Mouse (Mus musculus) bone marrow macrophage, adult 2 months (primary cell): Measurements from ENCODE around the gene Ppp6r2. TPM values are rescaled to one million over a fixed set of nuclear protein-coding genes. Genes with fewer than 3 reads are reported as not detected.

ENCODE experiments used
- H3K27ac ChIP-seq: 2 replicates; pipeline ENCODE4 v1.5.1; 2012; ENCODE audit warnings: low read depth, low read length; ENCODE audit not compliant: insufficient read depth
- H3K4me1 ChIP-seq: 2 replicates; pipeline ENCODE4 v1.6.1; 2012; ENCODE audit warnings: low read length; ENCODE audit not compliant: control insufficient read depth, insufficient read depth
- H3K4me3 ChIP-seq: 2 replicates; pipeline ENCODE4 v1.5.1; 2012; ENCODE audit warnings: mild to moderate bottlenecking, low read length, moderate library complexity; ENCODE audit not compliant: insufficient read depth
- CTCF ChIP-seq: IDR thresholded peaks from 2 replicates; pipeline ENCODE4 v1.5.1; 2012; ENCODE audit warnings: low read depth, mild to moderate bottlenecking, low read length, moderate library complexity
- POLR2A ChIP-seq: IDR thresholded peaks from 2 replicates; pipeline ENCODE4 v1.6.1; 2012; ENCODE audit warnings: mild to moderate bottlenecking, low read depth, low read length, borderline replicate concordance
- polyA plus RNA-seq: library from polyadenylated mRNA; stranded (reverse); fragments of >200 nt; gene quantifications from 2 replicates; pipeline ENCODE4 v1.2.4, GENCODE M21; 2012; ENCODE audit not compliant: missing spikeins, insufficient read depth, insufficient read length

The Ppp6r2 gene
- polyA plus RNA-seq, 1 experiment, result 31.6 TPM

DNA sequence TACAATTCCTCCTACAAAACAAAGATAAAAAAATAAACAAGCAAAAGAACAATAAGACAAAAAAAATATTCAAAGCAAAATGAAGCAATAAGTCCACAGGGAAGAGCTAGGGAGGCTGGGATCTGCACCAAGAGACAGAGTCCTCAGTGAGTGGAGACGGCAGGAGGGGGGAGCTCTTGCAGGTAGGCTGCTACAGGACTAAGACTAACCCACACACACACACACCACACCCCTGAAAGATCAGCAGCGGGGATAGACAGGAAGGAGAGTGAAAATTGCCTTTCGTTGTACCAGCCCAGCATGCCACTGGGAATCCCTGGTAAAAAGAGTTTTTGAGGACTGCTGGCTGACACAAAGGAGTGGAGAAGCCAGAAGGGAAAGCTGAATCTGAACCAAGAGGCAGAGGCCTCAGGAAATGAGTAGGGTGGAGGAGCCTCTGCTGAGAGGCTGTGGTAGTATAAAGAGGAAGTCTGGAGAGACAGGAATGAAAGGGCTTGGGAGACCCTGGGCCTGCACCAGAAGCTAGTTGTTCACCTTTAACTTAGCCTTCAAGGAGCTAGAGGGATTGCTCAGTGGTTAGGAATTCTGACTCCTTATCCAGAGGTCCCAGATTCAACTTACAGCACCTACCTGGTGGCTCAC is 28.5 kb downstream of the Ppp6r2 start:
- Histone ChIP-seq H3K4me3 (0 out of 2 replicates have a peak overlapping the region, but pooled peaks have one; percentile 7), H3K27ac (peak overlapping the region; percentile 83), H3K4me1 (peaks cover 18% of the 10 kb centered on the region)
- TF ChIP-seq CTCF, result no peak
- no peak for TF ChIP-seq POLR2A

DNA sequence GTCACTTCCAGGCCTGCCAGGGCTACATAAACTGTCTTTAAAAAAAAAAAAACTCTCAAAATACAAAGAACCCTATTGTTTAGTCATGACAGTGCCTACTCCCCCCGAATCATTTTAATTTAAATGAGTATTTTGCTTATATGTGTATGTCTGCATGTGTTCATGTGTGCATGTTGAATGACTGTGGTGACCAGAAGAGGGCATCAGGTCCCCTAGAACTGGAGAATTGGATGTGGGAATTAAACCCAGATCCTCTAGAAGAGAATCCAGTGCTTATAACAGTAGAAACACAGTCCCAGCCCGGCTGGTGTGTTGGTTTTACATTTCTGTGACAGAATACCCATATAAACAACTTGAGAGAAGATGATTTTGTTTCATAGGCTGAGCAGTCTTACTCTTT is 29.7 kb downstream of the Ppp6r2 start:
- peaks cover 18% of the 10 kb centered on the region for H3K4me1 ChIP-seq
- no peak overlapping the region for H3K4me3 ChIP-seq
- no peak overlapping the region for H3K27ac ChIP-seq
- TF ChIP-seq POLR2A (no peak), CTCF (no peak)

DNA sequence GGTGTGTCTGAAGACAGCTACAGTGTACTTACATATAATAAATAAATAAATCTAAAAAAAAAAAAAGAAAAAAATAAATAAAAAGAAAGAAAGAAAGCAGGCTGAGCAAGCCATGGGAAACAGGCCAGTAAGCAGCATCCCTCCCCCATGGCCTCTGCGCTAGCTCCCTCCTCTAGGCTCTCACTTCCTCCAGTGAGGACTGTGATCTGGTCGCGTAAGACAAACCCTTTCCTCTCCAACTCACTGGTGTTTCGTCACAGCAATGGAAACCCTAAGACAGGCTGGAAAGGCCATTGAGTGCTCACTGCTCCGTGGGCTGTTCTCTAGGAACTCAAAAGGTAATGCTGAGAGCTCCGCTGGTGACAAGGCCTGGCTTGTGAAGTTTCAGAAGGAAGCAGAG is 37.7 kb downstream of the Ppp6r2 start:
- no peak overlapping the region for H3K27ac ChIP-seq
- peaks cover 8% of the 10 kb centered on the region for H3K4me1 ChIP-seq
- no peak overlapping the region for H3K4me3 ChIP-seq
- TF ChIP-seq CTCF, result no peak
- TF ChIP-seq POLR2A, result no peak

DNA sequence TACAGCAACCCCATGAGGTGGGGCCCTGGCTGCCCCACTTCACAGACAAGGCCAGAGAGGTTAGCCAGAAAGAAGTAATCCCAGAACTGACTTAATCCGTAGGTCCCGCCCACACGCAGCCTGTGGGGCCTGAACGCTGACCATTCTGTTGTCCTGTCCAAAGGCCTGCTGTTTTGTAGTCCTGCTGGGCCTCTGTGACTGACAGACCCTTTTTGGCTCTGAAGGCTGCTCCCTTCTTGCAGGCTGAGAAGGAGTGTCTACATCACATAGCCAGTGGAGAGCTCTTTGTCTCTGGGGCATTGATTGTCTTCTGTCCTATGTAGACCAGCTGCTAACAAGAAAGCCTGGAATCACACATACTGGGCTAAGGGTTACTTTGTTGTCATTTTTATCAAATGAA is 44.0 kb downstream of the Ppp6r2 start:
- Histone ChIP-seq H3K4me3 (no peak overlapping the region), H3K27ac (no peak overlapping the region), H3K4me1 (peaks cover 8% of the 10 kb centered on the region)
- TF ChIP-seq CTCF, result no peak
- no peak for TF ChIP-seq POLR2A

DNA sequence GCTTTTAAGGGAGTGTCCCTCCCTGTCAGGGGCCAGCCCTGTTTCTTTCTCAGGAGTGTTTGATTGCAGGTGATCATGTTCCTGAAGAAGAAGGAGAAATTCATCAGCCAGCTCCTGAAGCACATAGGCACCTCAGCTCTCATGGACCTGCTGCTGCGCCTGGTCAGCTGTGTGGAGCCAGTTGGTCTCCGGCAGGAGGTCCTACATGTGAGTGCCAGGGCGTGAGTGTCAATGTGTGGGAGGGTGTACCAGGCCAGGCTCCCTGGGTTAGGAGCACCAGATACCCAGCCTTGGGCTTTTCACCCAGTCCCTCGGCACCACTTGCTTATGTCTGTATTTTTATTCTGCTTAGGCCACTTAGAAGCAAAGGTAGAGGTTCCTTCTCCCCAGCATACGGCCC is 47.6 kb downstream of the Ppp6r2 start:
- TF ChIP-seq POLR2A, result no peak
- TF ChIP-seq CTCF, result no peak
- Histone ChIP-seq H3K4me3 (no peak overlapping the region), H3K27ac (no peak overlapping the region), H3K4me1 (no peaks in the 10 kb centered on the region)

DNA sequence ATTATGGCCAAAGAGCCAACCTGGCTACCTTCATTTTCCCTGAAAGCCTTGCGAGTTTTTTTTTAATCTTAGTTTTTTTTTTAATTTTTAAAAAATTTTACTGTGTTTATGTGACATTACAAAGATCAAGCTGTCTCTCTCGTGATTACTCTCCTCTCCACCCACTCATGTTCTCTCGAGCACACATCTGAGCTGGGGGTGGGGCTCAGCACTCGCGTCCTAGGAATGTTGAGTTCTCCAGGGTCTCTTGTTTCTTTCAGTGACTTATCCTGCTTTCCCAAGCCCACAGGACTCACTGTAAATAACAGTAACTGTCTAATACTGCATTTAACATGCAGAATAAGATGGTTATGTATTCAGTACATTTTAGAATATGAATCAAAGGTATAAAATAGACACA is 53.1 kb downstream of the Ppp6r2 start:
- TF ChIP-seq POLR2A (no peak), CTCF (no peak)
- Histone ChIP-seq H3K4me3 (no peak overlapping the region), H3K27ac (no peak overlapping the region), H3K4me1 (no peaks in the 10 kb centered on the region)

DNA sequence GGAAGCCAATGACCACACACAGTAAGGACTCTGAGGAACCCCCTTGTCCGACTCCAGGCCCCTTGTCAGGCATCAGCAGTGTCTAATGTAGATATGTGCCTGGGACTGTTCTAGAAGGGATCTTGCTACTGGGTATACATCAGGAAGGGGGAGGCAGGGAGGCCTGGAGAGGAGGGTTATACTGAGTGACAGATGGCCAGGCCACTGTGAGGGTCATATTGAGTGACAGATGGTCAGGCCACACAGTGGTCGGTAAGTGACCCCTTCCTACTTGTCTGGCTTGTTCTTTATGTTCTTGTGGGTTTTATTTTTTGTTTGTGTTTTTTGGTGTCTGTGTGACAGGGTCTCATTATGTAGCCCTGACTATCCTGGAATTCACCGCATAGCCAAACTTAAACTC is 64.1 kb downstream of the Ppp6r2 start:
- Histone ChIP-seq H3K4me1 (peaks cover 6% of the 10 kb centered on the region; the same call in 1 of the 2 replicates), H3K27ac (no peak overlapping the region), H3K4me3 (no peak overlapping the region)
- TF ChIP-seq CTCF (no peak), POLR2A (no peak)

DNA sequence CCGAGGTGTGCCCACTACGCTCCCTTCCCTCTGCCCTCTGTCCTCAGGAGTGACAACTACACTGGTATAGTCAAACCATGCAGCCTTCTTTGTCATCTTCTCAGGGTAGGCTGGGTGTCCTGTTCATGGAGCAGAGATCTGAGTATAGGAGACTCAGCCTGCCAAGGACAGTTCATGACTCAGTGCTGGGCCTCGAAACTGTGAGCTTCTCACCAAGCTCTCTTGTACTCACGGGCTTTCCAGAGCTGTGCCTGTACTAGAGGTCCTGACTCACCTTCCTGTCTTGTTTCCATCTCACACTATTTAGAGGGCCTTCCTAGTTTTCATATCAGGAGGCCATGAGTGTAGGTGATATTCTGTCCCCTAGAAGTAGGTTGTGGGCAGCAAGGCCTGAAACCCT is 66.0 kb downstream of the Ppp6r2 start:
- Histone ChIP-seq H3K4me3 (no peak overlapping the region), H3K4me1 (peaks cover 6% of the 10 kb centered on the region; the same call in 1 of the 2 replicates), H3K27ac (no peak overlapping the region)
- TF ChIP-seq CTCF (no peak), POLR2A (no peak)

DNA sequence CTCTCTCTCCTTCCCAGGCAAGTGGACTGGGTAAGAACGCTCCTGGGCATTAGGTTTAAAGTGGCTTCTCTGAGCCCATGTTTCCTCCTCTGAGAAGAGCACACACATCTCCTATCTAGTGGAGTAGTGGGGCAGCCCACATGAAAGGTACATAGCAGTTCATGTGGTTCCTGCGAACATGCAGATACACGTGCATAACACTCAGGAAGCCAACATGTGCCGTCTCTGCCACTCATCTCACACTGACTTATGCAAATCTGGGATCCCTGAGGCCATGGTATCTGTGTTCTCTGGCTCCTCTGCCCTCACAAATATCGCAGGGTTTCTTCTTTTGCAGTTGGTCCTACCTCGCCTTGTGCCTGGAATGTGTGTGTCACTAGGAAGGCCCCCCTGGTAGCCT is 71.2 kb downstream of the Ppp6r2 start:
- Histone ChIP-seq H3K4me3 (no peak overlapping the region), H3K4me1 (peaks cover 4% of the 10 kb centered on the region; the same call in 1 of the 2 replicates), H3K27ac (no peak overlapping the region)
- TF ChIP-seq CTCF (no peak), POLR2A (no peak)

DNA sequence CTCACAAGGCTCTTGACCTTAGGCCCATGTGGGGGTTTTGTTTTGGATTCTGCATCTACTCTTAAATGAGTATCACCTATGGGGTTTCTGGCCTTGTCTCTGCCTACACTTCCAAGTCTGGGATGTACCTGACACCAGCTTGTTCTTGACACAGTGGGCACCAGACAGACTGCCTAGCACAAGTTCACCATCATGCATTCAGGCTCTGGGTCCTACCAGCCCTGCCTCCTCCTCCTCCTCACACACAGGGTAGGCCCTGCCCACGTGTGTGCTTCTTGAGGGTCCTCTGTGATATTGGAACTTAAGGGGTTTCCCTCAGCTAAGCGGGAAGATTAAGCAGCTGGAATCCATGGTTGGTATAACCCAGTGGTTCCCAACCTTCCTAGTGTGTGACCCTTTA is 72.7 kb downstream of the Ppp6r2 start:
- H3K4me3 ChIP-seq, result no peak overlapping the region
- no peak overlapping the region for H3K27ac ChIP-seq
- H3K4me1 ChIP-seq, result no peaks in the 10 kb centered on the region
- TF ChIP-seq CTCF, result no peak
- no peak for TF ChIP-seq POLR2A

DNA sequence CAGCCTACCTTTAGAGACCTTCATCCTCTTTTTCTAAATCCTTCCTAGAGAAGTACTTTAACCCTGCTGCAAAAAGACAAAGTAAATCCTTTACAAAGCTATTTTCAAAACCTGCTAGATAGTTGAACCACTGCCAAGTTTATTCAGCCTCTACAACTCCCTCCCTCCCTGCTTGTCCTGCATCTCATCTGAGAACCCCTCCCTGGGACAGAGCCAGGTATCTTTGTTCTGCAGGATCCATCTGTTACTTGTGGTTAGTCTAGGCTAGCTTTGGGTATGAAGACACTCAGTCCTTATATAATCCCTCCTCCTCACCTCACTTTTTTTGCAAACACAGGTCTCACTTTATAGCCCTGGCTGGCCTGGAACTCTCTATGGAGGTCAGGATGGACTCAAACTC is 73.7 kb downstream of the Ppp6r2 start:
- TF ChIP-seq CTCF (no peak), POLR2A (no peak)
- Histone ChIP-seq H3K27ac (no peak overlapping the region), H3K4me3 (no peak overlapping the region), H3K4me1 (peaks cover 4% of the 10 kb centered on the region)

DNA sequence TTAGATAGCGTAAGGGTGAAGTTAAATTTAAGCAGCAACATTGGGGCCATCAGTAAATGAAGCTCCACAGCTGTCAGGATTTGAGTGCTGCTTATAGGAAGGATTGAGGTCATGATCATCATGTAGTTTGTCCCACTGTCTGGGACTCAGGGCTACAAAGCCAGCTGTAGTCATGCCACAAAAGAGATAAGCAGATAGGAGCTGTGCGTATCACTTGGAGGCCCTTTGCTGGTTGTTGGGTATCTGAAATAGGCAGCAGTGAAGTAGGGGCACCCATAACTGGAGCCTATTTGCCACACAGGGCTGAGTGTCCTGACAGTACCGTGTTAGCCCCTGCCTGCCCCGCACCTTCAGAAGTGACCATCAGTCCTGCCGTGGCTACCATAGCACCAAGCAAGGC is 74.1 kb downstream of the Ppp6r2 start:
- H3K27ac ChIP-seq, result no peak overlapping the region
- peaks cover 4% of the 10 kb centered on the region for H3K4me1 ChIP-seq
- no peak overlapping the region for H3K4me3 ChIP-seq
- no peak for TF ChIP-seq CTCF
- TF ChIP-seq POLR2A, result no peak
